Mouse (Mus musculus) liver, postnatal 0 days (tissue): Measurements from ENCODE around the gene Tsc22d4.
"Not testable (repeated sequence)": the region's sequence is repeated elsewhere in the genome, so short reads cannot be mapped to it uniquely, and the experiment has no call there.

Source experiments
- CTCF ChIP-seq: sonication (generic); IDR thresholded peaks from 2 replicates; pipeline ENCODE4 v1.5.1; 2016; ENCODE audit warnings: antibody characterized with exemption, low read depth
- EP300 ChIP-seq: IDR thresholded peaks from 2 replicates; pipeline ENCODE4 v1.6.1; 2016; ENCODE audit warnings: antibody characterized with exemption, low read depth, mild to moderate bottlenecking

DNA sequence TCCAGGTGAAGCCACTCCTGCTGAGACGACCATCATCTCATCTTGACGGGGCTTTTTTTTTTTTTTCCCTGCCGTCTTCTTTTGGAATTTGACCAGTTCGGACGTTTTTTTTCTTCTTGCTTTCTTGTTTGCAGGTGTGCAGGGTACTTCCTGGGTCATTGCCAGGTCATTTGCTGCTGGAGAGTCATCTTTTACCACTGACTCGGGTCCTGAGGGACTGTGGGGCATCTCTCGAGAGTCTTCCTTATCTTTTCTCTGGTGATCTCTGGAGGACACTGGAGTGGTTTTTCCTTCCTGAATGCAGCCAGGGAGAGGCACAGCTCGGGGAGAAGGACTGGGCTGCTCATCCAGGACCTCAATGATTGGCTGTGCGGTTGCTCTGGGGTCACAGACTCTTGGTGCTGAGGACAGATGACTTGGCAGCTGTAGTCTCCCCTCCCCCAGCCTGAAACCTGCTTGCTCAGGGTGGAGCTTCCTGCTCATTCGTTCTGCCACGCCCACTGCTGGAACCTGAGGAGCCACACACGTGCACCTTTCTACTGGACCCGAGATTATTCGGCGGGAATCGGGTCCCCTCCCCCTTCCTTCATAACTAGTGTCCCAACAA lies 24.9 kb upstream of the Tsc22d4 start:
- not testable (repeated sequence) for TF ChIP-seq CTCF, EP300
